Mouse (Mus musculus) limb, embryonic 12.5 days (tissue): ENCODE data around the gene Nup88. TPM values are rescaled to one million over a fixed set of nuclear protein-coding genes. Genes with fewer than 3 reads are reported as not detected.

ENCODE experiments used
- ATAC-seq: fragments of 200-750 bp; cut with Nextera tagmentation; 2 replicates; pipeline ENCODE4 v1.8.0; 2017; ENCODE audit warnings: low read depth, moderate TSS enrichment; ENCODE audit not compliant: insufficient number of reproducible peaks, insufficient read depth, low FRiP score, low TSS enrichment
- H3K27ac ChIP-seq: fragments of 300-500 bp; sonication (generic); 2 replicates; pipeline ENCODE4 v1.5.1; 2016; ENCODE audit warnings: mild to moderate bottlenecking, moderate library complexity
- H3K27me3 ChIP-seq: fragments of 300-500 bp; sonication (generic); 2 replicates; pipeline ENCODE4 v1.6.1; 2016; ENCODE audit warnings: mild to moderate bottlenecking, moderate library complexity
- H3K36me3 ChIP-seq: fragments of 300-500 bp; sonication (generic); 2 replicates; pipeline ENCODE4 v1.6.1; 2016; ENCODE audit warnings: mild to moderate bottlenecking, moderate library complexity
- H3K4me1 ChIP-seq: fragments of 300-500 bp; sonication (generic); replicated peaks from 2 replicates; pipeline ENCODE4 v1.6.1; 2016
- H3K4me2 ChIP-seq: fragments of 300-500 bp; sonication (generic); 2 replicates; pipeline ENCODE4 v1.6.1; 2016; ENCODE audit warnings: mild to moderate bottlenecking, moderate library complexity
- H3K4me3 ChIP-seq: fragments of 300-500 bp; sonication (generic); replicated peaks from 2 replicates; pipeline ENCODE4 v1.5.1; 2016; ENCODE audit warnings: mild to moderate bottlenecking
- H3K9ac ChIP-seq: fragments of 300-500 bp; sonication (generic); replicated peaks from 2 replicates; pipeline ENCODE4 v1.6.1; 2016; ENCODE audit warnings: mild to moderate bottlenecking, moderate library complexity
- H3K9me3 ChIP-seq: fragments of 300-500 bp; sonication (generic); 2 replicates; pipeline ENCODE4 v1.6.1; 2016; ENCODE audit warnings: mild to moderate bottlenecking, moderate library complexity
- WGBS: fragments of 180-500 bp; shearing (Covaris S2); methylation state at CpG from one replicate; pipeline ENCODE4 v1.1.7; 2016; 5-methylcytosine and 5-hydroxymethylcytosine counted together
- polyA plus RNA-seq: library from polyadenylated mRNA; unstranded; fragments of >200 nt; fragmentation: Nextera tagmentation; extraction: Ambion mirVana; gene quantifications from 2 replicates; pipeline ENCODE4 v1.2.1, GENCODE M21; 2016

Gene Nup88
- 145 and 147 TPM in 2 replicates for polyA plus RNA-seq

- H3K27me3 ChIP-seq, result no peaks in the 10 kb centered on the region
- peak within 1 kb of the TSS; percentile 89 for H3K27ac ChIP-seq
- under 1% methylated on average over 43 of the region's 43 CpGs for WGBS
- H3K9ac ChIP-seq, result peak within 1 kb of the TSS; percentile 88
- peak within 1 kb of the TSS; percentile 86 for H3K4me2 ChIP-seq
- H3K4me1 ChIP-seq, result peaks cover 9% of the 10 kb centered on the region
- H3K4me3 ChIP-seq, result peak within 1 kb of the TSS; percentile 84
- H3K9me3 ChIP-seq, result no peaks in the 10 kb centered on the region
- peak; percentile 99 for ATAC-seq
- H3K36me3 ChIP-seq, result peaks cover 43% of the 10 kb centered on the region
Measured at GRCm38 (mm10) chr11:70969821-70970559, at the start of gene Nup88, which contains the start of gene Rpain. Gene Nup88 (minus strand): TSS chr11:70969973. Gene Rpain (plus strand): TSS chr11:70970213.

- WGBS, result 6% methylated on average over 28 of the region's 28 CpGs
- peak; percentile 17; the same call in 1 of the 2 replicates for ATAC-seq
Measured at GRCm38 (mm10) chr11:71018416-71019200, 48.8 kb upstream of the Nup88 start.

GRCm38 (mm10) chr11:71017051-71017450 lies 47.3 kb upstream of the Nup88 start:
- Histone ChIP-seq H3K27ac (no peak overlapping the region), H3K4me1 (peaks cover 14% of the 10 kb centered on the region), H3K4me3 (no peak overlapping the region), H3K27me3 (no peaks in the 10 kb centered on the region), H3K9me3 (no peaks in the 10 kb centered on the region), H3K4me2 (no peak overlapping the region), H3K36me3 (peaks cover 35% of the 10 kb centered on the region), H3K9ac (no peak overlapping the region)
- 88% methylated on average over 1 of the region's 1 CpGs for WGBS
- no peak for ATAC-seq

More at GRCm38 (mm10) chr11:71018416-71019200, 48.8 kb upstream of the Nup88 start:
- no peaks in the 10 kb centered on the region for H3K9me3 ChIP-seq
- H3K4me1 ChIP-seq, result peaks cover 14% of the 10 kb centered on the region
- H3K27me3 ChIP-seq, result no peaks in the 10 kb centered on the region
- H3K27ac ChIP-seq, result peak overlapping the region; percentile 78; the same call in 1 of the 2 replicates
- peaks cover 36% of the 10 kb centered on the region for H3K36me3 ChIP-seq
- peak overlapping the region; percentile 68 for H3K4me2 ChIP-seq
- peak overlapping the region; percentile 91 for H3K9ac ChIP-seq
- peak overlapping the region; percentile 91 for H3K4me3 ChIP-seq

DNA sequence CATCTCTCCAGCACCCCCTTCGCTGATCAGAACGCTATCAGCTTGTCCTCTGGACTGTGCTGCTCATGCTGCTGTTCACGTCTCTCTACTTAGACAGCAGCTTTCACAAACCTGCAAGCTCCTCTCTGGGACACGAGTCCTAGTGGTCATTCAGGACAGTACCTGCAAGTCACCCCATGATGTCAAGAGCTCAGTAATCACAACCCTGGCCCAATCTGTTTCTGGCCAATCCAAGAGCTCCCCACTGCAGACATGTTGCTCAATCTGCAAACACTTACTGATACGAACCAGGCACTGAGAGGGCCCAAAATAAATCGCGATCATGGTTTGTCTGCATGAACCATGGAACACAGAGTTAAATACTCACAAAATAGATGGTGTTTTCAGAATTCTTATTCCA lies 43.0 kb upstream of the Nup88 start:
- Histone ChIP-seq H3K36me3 (peaks cover 61% of the 10 kb centered on the region), H3K27ac (no peak overlapping the region), H3K9ac (no peak overlapping the region), H3K9me3 (no peaks in the 10 kb centered on the region), H3K4me1 (no peaks in the 10 kb centered on the region; the same call in 1 of the 2 replicates), H3K27me3 (no peaks in the 10 kb centered on the region), H3K4me2 (no peak overlapping the region), H3K4me3 (no peak overlapping the region)
- no peak for ATAC-seq
- 96% methylated on average over 7 of the region's 7 CpGs for WGBS

GRCm38 (mm10) chr11:71008321-71008720 lies 38.5 kb upstream of the Nup88 start:
- no peaks in the 10 kb centered on the region for H3K9me3 ChIP-seq
- H3K4me3 ChIP-seq, result no peak overlapping the region
- H3K9ac ChIP-seq, result no peak overlapping the region
- WGBS, result 92% methylated on average over 3 of the region's 3 CpGs
- no peak overlapping the region for H3K27ac ChIP-seq
- ATAC-seq, result no peak
- no peak overlapping the region for H3K4me2 ChIP-seq
- peaks cover 54% of the 10 kb centered on the region for H3K36me3 ChIP-seq
- H3K27me3 ChIP-seq, result no peaks in the 10 kb centered on the region
- peaks cover 2% of the 10 kb centered on the region for H3K4me1 ChIP-seq

DNA sequence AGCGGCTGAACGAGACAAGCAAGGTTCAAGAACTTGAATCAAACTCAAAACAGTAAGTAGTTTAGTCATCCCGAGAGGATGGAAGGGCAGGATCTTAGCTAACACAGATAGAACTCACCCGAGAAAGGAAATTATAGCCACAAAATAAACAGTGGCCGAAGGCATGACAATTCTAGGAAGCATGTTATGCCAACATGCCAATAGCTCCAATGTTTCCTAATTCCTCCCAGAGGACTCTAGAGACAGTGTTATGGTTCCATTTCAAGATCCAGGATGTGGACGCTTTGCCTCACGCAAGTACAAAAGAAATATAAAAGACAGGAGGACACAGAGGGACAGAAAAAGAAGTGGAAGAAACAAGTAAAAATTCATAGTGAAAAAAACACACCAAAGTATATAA lies 38.1 kb upstream of the Nup88 start:
- 93% methylated on average over 7 of the region's 7 CpGs for WGBS
- Histone ChIP-seq H3K4me1 (peaks cover 7% of the 10 kb centered on the region), H3K9ac (no peak overlapping the region), H3K9me3 (no peaks in the 10 kb centered on the region), H3K4me3 (no peak overlapping the region), H3K27me3 (no peaks in the 10 kb centered on the region), H3K36me3 (peaks cover 52% of the 10 kb centered on the region), H3K27ac (no peak overlapping the region), H3K4me2 (no peak overlapping the region)
- ATAC-seq, result no peak

DNA sequence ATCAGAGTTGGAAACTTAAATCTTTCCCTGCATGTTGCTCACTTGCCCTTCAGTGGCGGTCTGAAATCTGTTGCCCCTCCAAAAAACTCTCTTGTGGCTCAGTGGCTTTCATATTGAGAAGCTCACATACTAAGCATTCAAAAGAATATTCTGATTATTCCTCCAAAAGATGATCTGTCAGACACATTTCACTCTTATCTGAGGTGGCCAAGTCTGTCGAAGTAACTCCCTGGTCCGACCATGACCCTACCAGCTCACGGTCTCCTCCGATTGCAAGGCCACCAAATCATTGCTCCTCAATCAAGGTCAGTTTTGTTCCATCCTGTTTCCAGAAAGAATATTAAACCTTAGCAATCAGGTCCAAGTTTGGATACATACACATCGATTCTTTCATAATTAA lies 37.3 kb upstream of the Nup88 start:
- Histone ChIP-seq H3K9me3 (no peaks in the 10 kb centered on the region), H3K27me3 (no peaks in the 10 kb centered on the region), H3K4me3 (no peak overlapping the region), H3K4me2 (no peak overlapping the region), H3K9ac (no peak overlapping the region), H3K27ac (no peak overlapping the region), H3K4me1 (peaks cover 12% of the 10 kb centered on the region), H3K36me3 (peaks cover 44% of the 10 kb centered on the region)
- WGBS, result 91% methylated on average over 6 of the region's 6 CpGs
- no peak for ATAC-seq

DNA sequence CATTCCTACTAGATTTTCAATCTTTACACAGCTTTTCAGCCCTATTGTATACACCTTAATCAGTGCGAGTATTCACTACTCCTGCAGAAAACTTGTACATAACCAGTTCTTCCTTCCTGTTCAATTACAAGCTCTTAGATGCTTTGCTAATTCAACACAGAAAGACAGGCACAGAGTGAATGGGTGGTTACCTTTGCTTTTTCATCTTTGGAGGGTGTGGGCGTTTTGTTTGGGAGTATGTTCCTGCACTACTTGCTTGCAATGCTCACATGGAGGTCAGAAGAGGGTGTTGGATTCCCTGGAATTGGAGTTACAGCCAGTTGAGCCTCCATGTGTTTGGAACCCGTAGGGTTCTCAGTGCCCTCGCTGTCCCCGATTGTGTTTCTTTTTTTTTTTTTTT lies 35.3 kb upstream of the Nup88 start:
- peak overlapping the region; percentile 90; the same call in 1 of the 2 replicates for H3K4me3 ChIP-seq
- no peak overlapping the region for H3K9ac ChIP-seq
- WGBS, result 67% methylated on average over 5 of the region's 5 CpGs

DNA sequence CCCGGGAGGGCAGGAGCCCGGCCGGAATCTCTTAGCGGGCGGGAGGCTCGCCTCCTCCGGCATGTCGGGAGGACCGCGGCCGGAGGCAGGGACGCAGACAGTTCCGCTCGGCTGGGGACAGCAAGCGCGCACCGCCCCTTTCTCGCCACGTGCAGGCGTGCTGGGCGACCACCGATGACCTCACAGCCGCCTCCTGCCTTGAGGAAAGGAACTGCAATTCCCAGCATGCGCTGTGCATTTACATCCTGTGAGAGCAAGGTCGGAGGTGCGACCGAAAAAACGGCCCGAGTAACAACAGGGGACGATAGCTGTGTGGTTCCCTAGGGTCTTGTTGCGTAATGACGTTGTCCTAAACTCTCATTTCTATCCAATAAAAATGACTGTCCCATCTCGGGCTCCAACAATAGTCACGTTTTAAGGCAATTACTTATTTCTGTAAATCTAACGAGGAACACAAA lies 34.6 kb upstream of the Nup88 start, which contains the start of gene Dhx33:
TSS of gene Dhx33 (minus strand) at position 122 of the 458 bp plus-strand sequence.
- H3K36me3 ChIP-seq, result peaks cover 37% of the 10 kb centered on the region
- H3K4me3 ChIP-seq, result peak within 1 kb of the TSS; percentile 90
- H3K27ac ChIP-seq, result peak within 1 kb of the TSS; percentile 77
- ATAC-seq, result peak; percentile 97
- H3K4me1 ChIP-seq, result peaks cover 12% of the 10 kb centered on the region
- H3K4me2 ChIP-seq, result peak within 1 kb of the TSS; percentile 92
- WGBS, result under 1% methylated on average over 35 of the region's 35 CpGs
- H3K27me3 ChIP-seq, result no peaks in the 10 kb centered on the region
- H3K9ac ChIP-seq, result peak within 1 kb of the TSS; percentile 71
- H3K9me3 ChIP-seq, result no peaks in the 10 kb centered on the region

More for the DNA sequence above, 35.3 kb upstream of the Nup88 start:
- peak overlapping the region; percentile 92 for H3K4me2 ChIP-seq
- H3K36me3 ChIP-seq, result peaks cover 37% of the 10 kb centered on the region
- H3K4me1 ChIP-seq, result peaks cover 12% of the 10 kb centered on the region
- no peak overlapping the region for H3K27ac ChIP-seq
- H3K27me3 ChIP-seq, result no peaks in the 10 kb centered on the region
- no peak for ATAC-seq
- no peaks in the 10 kb centered on the region for H3K9me3 ChIP-seq

DNA sequence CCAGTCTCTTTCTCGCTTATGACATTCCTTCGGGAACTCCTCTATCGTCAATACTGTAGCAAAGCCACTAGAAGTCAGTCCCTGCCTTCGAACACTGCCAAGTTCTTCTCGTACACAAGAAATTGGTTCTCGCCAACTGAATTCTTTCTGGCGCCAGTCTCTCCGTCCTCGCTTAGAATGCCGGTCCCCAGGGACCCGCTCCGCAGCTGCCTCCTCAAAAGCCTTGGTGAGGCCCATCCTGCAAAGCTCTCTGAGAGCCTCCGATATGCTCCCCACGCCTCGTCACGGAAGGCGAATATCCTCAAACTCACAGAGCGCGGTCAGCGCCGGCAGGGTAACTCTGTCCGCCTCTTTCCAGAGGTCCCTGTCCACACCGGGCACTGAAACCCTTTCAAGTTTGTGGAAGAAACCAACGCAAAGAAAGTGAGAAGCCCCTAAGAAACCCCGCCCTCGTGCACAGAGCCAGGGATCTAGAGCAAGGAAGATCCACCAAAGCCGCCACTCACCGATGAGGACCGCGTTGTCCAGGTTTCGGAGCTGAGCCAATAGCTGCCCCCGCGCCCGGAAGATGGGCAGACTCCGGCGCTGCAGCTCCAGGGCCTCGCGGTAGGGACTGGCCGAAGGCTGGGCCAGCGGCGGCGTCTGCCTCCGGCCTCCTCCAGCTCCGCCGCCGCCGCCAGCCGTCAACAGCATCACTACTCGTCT lies 34.0 kb upstream of the Nup88 start:
- peak overlapping the region; percentile 92 for H3K4me2 ChIP-seq
- peak overlapping the region; percentile 71 for H3K9ac ChIP-seq
- H3K4me3 ChIP-seq, result peak overlapping the region; percentile 90
- peak overlapping the region; percentile 77 for H3K27ac ChIP-seq
- peaks cover 12% of the 10 kb centered on the region for H3K4me1 ChIP-seq
- no peaks in the 10 kb centered on the region for H3K27me3 ChIP-seq
- WGBS, result under 1% methylated on average over 49 of the region's 49 CpGs
- H3K36me3 ChIP-seq, result peaks cover 38% of the 10 kb centered on the region
- no peaks in the 10 kb centered on the region for H3K9me3 ChIP-seq
- peak; percentile 80 for ATAC-seq
